Mouse (Mus musculus): Measurements from ENCODE around the gene Synpo2.

DNA sequence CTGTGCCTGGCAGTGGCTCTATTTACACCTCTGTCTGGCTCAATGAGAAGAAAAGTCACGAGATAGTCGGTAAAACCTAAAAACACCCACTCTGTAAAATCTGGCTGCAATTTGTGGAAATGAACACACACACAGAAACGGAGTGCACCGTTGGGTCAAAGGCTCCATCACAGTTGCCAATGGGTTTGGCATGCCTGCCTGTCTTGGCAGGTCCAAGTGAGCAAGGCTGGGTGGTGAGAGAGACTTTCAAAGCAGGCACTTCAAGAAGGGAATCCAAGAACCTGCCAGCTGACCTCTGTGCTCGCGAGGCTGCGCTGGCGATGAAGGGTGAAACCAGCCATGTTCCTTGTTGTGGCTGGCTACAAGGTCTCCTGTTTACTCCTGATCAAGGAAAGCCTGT, 107.2 kb downstream of the Synpo2 start:
- no peak for TF ChIP-seq CTCF (IDR thresholded peaks at IDR 0.05; ENCODE audit: low read depth, low read length)
- TF ChIP-seq GATA1 (IDR thresholded peaks at IDR 0.05; ENCODE audit: borderline replicate concordance, low read length): no peak
- TF ChIP-seq TAL1 (conservative IDR thresholded peaks at IDR 0.05; ENCODE audit: low read depth, low read length): no peak

Data from G1E (cell line).